Mouse (Mus musculus): ENCODE measurements around the gene Dclk3. TPM values are rescaled to one million over a fixed set of nuclear protein-coding genes. Genes with fewer than 3 reads are reported as not detected.

Dclk3 gene
- polyA plus RNA-seq, 1 experiment, result 0.27 TPM

DNA sequence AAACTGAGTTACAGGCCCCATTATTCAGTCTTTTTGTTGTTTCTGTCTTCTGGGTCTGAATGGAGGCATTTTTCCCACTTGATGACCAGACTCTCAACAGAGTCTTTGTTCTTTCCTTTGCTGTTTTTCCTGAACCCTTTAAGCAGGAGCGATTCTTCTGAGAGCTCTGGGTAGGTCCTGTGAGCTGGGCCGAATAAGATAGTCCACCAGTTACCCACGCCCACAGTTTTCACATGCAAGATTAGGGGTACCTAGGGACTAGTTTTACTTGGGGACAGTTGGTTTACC, 35.5 kb downstream of the Dclk3 start:
- Histone ChIP-seq H3K27me3 (ENCODE audit: control insufficient read depth, insufficient read depth, low read length, poor library complexity, severe bottlenecking) (no peaks in the 10 kb centered on the region), H3K27ac (ENCODE audit: insufficient read depth, low read length) (no peak overlapping the region), H3K9ac (ENCODE audit: low read depth, poor library complexity, severe bottlenecking) (no peak overlapping the region), H3K4me1 (ENCODE audit: control insufficient read depth, insufficient read depth, low read length) (no peaks in the 10 kb centered on the region), H3K36me3 (ENCODE audit: control insufficient read depth, insufficient read depth, low read length, poor library complexity, severe bottlenecking) (no peaks in the 10 kb centered on the region), H3K9me3 (replicated peaks; ENCODE audit: control insufficient read depth, insufficient read depth, low read length, poor library complexity, severe bottlenecking) (no peaks in the 10 kb centered on the region), H3K4me3 (ENCODE audit: low read depth, low read length) (no peak overlapping the region)
- TF ChIP-seq EP300 (IDR thresholded peaks at IDR 0.05; ENCODE audit: insufficient read depth, low read depth, low read length) (no peak), POLR2A (IDR thresholded peaks at IDR 0.05; ENCODE audit: insufficient read depth, low read length) (no peak), CTCF (IDR thresholded peaks at IDR 0.05; ENCODE audit: low read depth, low read length) (no peak)

DNA sequence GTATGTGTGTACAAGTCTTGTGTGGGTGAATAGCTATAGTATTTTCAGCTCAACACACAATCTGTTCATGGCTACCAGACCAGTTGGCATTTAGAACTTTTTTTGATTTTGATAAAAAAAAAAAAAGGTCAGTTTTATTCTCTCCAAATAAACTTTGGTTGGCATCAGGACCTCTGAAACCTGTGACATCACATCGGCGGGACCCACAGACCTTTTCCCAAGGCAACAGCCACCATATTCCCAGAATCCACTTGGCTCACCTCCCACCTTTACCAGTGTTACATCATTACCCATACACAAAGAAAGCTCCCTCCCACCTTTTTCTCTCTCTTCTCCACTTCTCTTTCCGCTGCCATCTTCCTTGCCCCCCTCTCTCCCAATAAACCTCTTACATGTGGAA, 36.4 kb downstream of the Dclk3 start:
- no peaks in the 10 kb centered on the region for H3K27me3 ChIP-seq (ENCODE audit: control insufficient read depth, insufficient read depth, low read length, poor library complexity, severe bottlenecking)
- TF ChIP-seq POLR2A (IDR thresholded peaks at IDR 0.05; ENCODE audit: insufficient read depth, low read length) (no peak), EP300 (IDR thresholded peaks at IDR 0.05; ENCODE audit: insufficient read depth, low read depth, low read length) (no peak), CTCF (IDR thresholded peaks at IDR 0.05; ENCODE audit: low read depth, low read length) (no peak)
- H3K4me3 ChIP-seq (ENCODE audit: low read depth, low read length), result no peak overlapping the region
- H3K9me3 ChIP-seq (replicated peaks; ENCODE audit: control insufficient read depth, insufficient read depth, low read length, poor library complexity, severe bottlenecking), result no peaks in the 10 kb centered on the region
- H3K27ac ChIP-seq (ENCODE audit: insufficient read depth, low read length), result no peak overlapping the region
- no peak overlapping the region for H3K9ac ChIP-seq (ENCODE audit: low read depth, poor library complexity, severe bottlenecking)
- H3K36me3 ChIP-seq (ENCODE audit: control insufficient read depth, insufficient read depth, low read length, poor library complexity, severe bottlenecking), result no peaks in the 10 kb centered on the region
- H3K4me1 ChIP-seq (ENCODE audit: control insufficient read depth, insufficient read depth, low read length), result no peaks in the 10 kb centered on the region

DNA sequence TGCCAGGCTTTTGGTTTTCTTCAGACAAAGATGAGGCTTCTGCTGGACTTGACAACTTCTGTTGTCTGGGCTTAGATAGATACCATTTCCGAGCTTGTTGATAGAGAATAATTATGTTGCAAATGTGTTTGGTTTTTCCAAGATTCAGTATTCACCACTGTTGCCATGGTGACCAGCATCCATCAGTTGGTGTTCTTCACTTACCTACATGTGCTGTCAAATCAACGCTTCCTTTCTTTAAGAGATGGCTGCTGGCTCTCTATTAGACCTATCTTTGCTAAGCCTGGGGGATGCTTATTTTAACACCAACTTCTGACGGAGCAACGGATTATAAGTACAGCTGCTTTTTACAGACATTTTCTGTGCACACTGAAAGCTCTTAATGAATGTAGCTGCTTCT, 37.1 kb downstream of the Dclk3 start:
- TF ChIP-seq CTCF (IDR thresholded peaks at IDR 0.05; ENCODE audit: low read depth, low read length), result no peak
- TF ChIP-seq POLR2A (IDR thresholded peaks at IDR 0.05; ENCODE audit: insufficient read depth, low read length), result no peak
- TF ChIP-seq EP300 (IDR thresholded peaks at IDR 0.05; ENCODE audit: insufficient read depth, low read depth, low read length), result no peak
- H3K4me1 ChIP-seq (ENCODE audit: control insufficient read depth, insufficient read depth, low read length), result no peaks in the 10 kb centered on the region
- no peaks in the 10 kb centered on the region for H3K27me3 ChIP-seq (ENCODE audit: control insufficient read depth, insufficient read depth, low read length, poor library complexity, severe bottlenecking)
- H3K4me3 ChIP-seq (ENCODE audit: low read depth, low read length), result no peak overlapping the region
- H3K27ac ChIP-seq (ENCODE audit: insufficient read depth, low read length), result no peak overlapping the region
- no peaks in the 10 kb centered on the region for H3K9me3 ChIP-seq (replicated peaks; ENCODE audit: control insufficient read depth, insufficient read depth, low read length, poor library complexity, severe bottlenecking)
- H3K36me3 ChIP-seq (ENCODE audit: control insufficient read depth, insufficient read depth, low read length, poor library complexity, severe bottlenecking), result no peaks in the 10 kb centered on the region
- H3K9ac ChIP-seq (ENCODE audit: low read depth, poor library complexity, severe bottlenecking), result no peak overlapping the region

DNA sequence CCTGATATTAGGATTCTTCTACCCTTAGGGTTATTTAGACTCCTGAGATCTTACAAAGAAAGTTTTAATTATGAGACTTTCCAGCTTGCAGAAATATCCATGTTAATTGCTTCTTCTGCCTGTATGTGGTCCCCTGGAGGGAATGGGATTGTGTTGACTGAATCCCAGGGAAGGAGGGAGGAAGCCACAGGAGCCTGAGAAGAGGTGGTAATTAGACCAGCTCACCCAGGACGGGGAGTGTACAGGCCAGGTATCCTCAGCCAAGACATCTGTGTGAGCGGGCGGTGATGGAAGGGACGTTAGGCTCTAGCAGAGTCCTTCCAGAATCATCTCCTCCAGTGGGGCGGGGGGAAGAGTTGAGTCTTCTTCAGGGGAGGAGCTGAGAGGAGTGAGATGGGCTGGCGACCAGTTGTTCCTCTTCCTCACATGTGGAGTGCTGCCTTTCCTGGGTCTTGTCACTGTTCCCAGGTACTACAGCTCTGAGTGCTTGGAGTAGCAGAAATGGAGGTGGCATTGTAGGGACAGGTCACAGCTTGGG, 37.7 kb downstream of the Dclk3 start:
- Histone ChIP-seq H3K27ac (ENCODE audit: insufficient read depth, low read length) (no peak overlapping the region), H3K36me3 (ENCODE audit: control insufficient read depth, insufficient read depth, low read length, poor library complexity, severe bottlenecking) (no peaks in the 10 kb centered on the region), H3K4me1 (ENCODE audit: control insufficient read depth, insufficient read depth, low read length) (no peaks in the 10 kb centered on the region), H3K4me3 (ENCODE audit: low read depth, low read length) (no peak overlapping the region), H3K27me3 (ENCODE audit: control insufficient read depth, insufficient read depth, low read length, poor library complexity, severe bottlenecking) (no peaks in the 10 kb centered on the region), H3K9ac (ENCODE audit: low read depth, poor library complexity, severe bottlenecking) (no peak overlapping the region), H3K9me3 (replicated peaks; ENCODE audit: control insufficient read depth, insufficient read depth, low read length, poor library complexity, severe bottlenecking) (no peaks in the 10 kb centered on the region)
- TF ChIP-seq EP300 (IDR thresholded peaks at IDR 0.05; ENCODE audit: insufficient read depth, low read depth, low read length), result no peak
- TF ChIP-seq CTCF (IDR thresholded peaks at IDR 0.05; ENCODE audit: low read depth, low read length), result no peak
- no peak for TF ChIP-seq POLR2A (IDR thresholded peaks at IDR 0.05; ENCODE audit: insufficient read depth, low read length)

DNA sequence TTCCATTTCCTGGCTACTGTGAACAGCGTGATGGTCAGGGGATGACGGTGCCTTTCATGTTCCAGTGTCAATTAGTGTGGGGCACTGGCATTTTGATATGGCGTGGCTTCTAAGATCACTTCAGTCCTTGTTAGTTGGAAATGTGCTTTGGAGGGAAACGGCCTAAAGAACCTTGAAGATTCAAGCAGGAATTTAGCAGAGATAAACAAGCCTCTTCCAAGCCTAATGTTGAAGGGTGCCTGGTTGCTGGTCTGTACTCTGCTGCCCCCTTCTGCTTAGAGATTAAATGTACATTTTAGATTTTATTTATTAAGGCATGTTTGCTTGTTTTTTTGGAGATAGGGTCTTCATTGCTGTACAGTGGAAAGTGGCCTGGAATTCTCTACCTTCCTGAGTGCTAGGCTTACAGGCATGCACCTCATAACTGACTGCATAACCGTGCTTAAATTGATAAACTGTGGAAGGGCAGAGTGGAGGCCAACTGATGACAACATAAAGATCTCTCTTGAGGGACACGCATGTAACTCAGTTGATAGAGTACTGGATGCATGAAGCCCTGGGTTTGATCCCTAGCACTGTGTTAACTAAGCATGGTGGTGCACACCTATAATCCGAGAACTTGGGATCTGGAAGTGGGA, 40.1 kb downstream of the Dclk3 start:
- Histone ChIP-seq H3K9me3 (replicated peaks; ENCODE audit: control insufficient read depth, insufficient read depth, low read length, poor library complexity, severe bottlenecking) (no peaks in the 10 kb centered on the region), H3K27me3 (ENCODE audit: control insufficient read depth, insufficient read depth, low read length, poor library complexity, severe bottlenecking) (no peaks in the 10 kb centered on the region), H3K4me1 (ENCODE audit: control insufficient read depth, insufficient read depth, low read length) (no peaks in the 10 kb centered on the region), H3K4me3 (ENCODE audit: low read depth, low read length) (no peak overlapping the region), H3K36me3 (ENCODE audit: control insufficient read depth, insufficient read depth, low read length, poor library complexity, severe bottlenecking) (no peaks in the 10 kb centered on the region), H3K27ac (ENCODE audit: insufficient read depth, low read length) (no peak overlapping the region), H3K9ac (ENCODE audit: low read depth, poor library complexity, severe bottlenecking) (no peak overlapping the region)
- no peak for TF ChIP-seq POLR2A (IDR thresholded peaks at IDR 0.05; ENCODE audit: insufficient read depth, low read length)
- no peak for TF ChIP-seq CTCF (IDR thresholded peaks at IDR 0.05; ENCODE audit: low read depth, low read length)
- no peak for TF ChIP-seq EP300 (IDR thresholded peaks at IDR 0.05; ENCODE audit: insufficient read depth, low read depth, low read length)

DNA sequence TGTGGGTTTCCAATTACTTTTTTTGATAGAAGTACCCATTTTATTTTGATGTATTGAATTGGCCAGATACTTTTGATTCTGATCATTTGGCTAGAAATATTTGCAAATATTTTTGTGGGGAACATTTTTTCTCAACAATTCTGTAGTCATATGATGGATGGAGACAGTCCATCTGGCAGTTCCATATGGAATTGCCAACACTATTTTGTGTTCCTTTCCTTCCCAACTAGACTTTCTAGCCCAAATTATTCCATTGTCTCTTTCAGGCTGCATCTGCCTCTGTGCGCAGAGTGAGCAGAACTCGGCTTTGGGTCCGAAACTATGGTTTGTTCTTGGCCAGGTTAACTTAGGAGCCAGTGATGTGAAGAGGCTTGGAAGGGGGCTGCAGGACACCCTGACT, 42.1 kb downstream of the Dclk3 start:
- H3K9me3 ChIP-seq (replicated peaks; ENCODE audit: control insufficient read depth, insufficient read depth, low read length, poor library complexity, severe bottlenecking), result no peaks in the 10 kb centered on the region
- TF ChIP-seq CTCF (IDR thresholded peaks at IDR 0.05; ENCODE audit: low read depth, low read length) (no peak), POLR2A (IDR thresholded peaks at IDR 0.05; ENCODE audit: insufficient read depth, low read length) (no peak), EP300 (IDR thresholded peaks at IDR 0.05; ENCODE audit: insufficient read depth, low read depth, low read length) (no peak)
- no peak overlapping the region for H3K4me3 ChIP-seq (ENCODE audit: low read depth, low read length)
- no peaks in the 10 kb centered on the region for H3K4me1 ChIP-seq (ENCODE audit: control insufficient read depth, insufficient read depth, low read length)
- no peak overlapping the region for H3K27ac ChIP-seq (ENCODE audit: insufficient read depth, low read length)
- no peaks in the 10 kb centered on the region for H3K27me3 ChIP-seq (ENCODE audit: control insufficient read depth, insufficient read depth, low read length, poor library complexity, severe bottlenecking)
- H3K36me3 ChIP-seq (ENCODE audit: control insufficient read depth, insufficient read depth, low read length, poor library complexity, severe bottlenecking), result no peaks in the 10 kb centered on the region
- H3K9ac ChIP-seq (ENCODE audit: low read depth, poor library complexity, severe bottlenecking), result no peak overlapping the region

Data from ES-Bruce4 (cell line).